Mouse (Mus musculus) ovary, postnatal 14 days (tissue): ENCODE results near the gene Abca4.

Source experiments
- DNase-seq: peaks from one replicate; pipeline ENCODE4 v3.0.0; 2022; ENCODE audit warnings: low spot score

The Abca4 gene

GRCm38 (mm10) chr3:122043799-122044547, at the start of gene Abca4:
Gene Abca4, plus strand, starts transcription at chr3:122044443.
- DNase-seq = no peak

GRCm38 (mm10) chr3:121995125-121995524, 49.1 kb upstream of the Abca4 start:
- DNase-seq = no peak

GRCm38 (mm10) chr3:121999934-122000333, 44.3 kb upstream of the Abca4 start:
- no peak for DNase-seq

- DNase-seq = no peak
Measured at GRCm38 (mm10) chr3:122001568-122001967, 42.7 kb upstream of the Abca4 start.

GRCm38 (mm10) chr3:122009818-122010217, 34.4 kb upstream of the Abca4 start:
- DNase-seq = no peak

- no peak for DNase-seq
Measured at GRCm38 (mm10) chr3:122010292-122010691, 34.0 kb upstream of the Abca4 start.

- DNase-seq = no peak
Measured at GRCm38 (mm10) chr3:122012464-122012863, 31.8 kb upstream of the Abca4 start.

GRCm38 (mm10) chr3:122018421-122018820, 25.8 kb upstream of the Abca4 start:
- DNase-seq = no peak

- no peak for DNase-seq
Measured at GRCm38 (mm10) chr3:122019159-122019558, 25.1 kb upstream of the Abca4 start.

GRCm38 (mm10) chr3:122021029-122021652, 23.1 kb upstream of the Abca4 start:
- no peak for DNase-seq

GRCm38 (mm10) chr3:122022355-122022754, 21.9 kb upstream of the Abca4 start:
- DNase-seq = no peak

GRCm38 (mm10) chr3:122026676-122027075, 17.6 kb upstream of the Abca4 start:
- no peak for DNase-seq

GRCm38 (mm10) chr3:122027776-122028175, 16.5 kb upstream of the Abca4 start:
- no peak for DNase-seq

GRCm38 (mm10) chr3:122033248-122033837, 10.9 kb upstream of the Abca4 start:
- DNase-seq = no peak

- no peak for DNase-seq
Measured at GRCm38 (mm10) chr3:122034240-122034639, 10.0 kb upstream of the Abca4 start.

- no peak for DNase-seq
Measured at GRCm38 (mm10) chr3:122035092-122035491, 9.2 kb upstream of the Abca4 start.

GRCm38 (mm10) chr3:122040522-122040921, 3.7 kb upstream of the Abca4 start:
- no peak for DNase-seq

- no peak for DNase-seq
Measured at GRCm38 (mm10) chr3:122043102-122043501, 1.1 kb upstream of the Abca4 start.

GRCm38 (mm10) chr3:122046187-122046620, 2.0 kb downstream of the Abca4 start:
- DNase-seq = peak; percentile 58

GRCm38 (mm10) chr3:122047402-122047801, 3.2 kb downstream of the Abca4 start:
- no peak for DNase-seq

GRCm38 (mm10) chr3:122047921-122048861, 3.9 kb downstream of the Abca4 start:
- peak; percentile 66 for DNase-seq

- DNase-seq = no peak
Measured at GRCm38 (mm10) chr3:122049158-122049557, 4.9 kb downstream of the Abca4 start.
